Mouse (Mus musculus) limb, embryonic 15.5 days (tissue): Measurements from ENCODE around the gene Ift43. TPM values are rescaled to one million over a fixed set of nuclear protein-coding genes. Genes with fewer than 3 reads are reported as not detected.
A peak's percentile ranks its signal among the peaks of the same experiment; 100 is the strongest.

Source experiments
- ATAC-seq: fragments of 200-750 bp; cut with Nextera tagmentation; 2 replicates; pipeline ENCODE4 v1.8.0; 2017; ENCODE audit warnings: low read depth, moderate TSS enrichment; ENCODE audit not compliant: insufficient number of reproducible peaks, low FRiP score, low TSS enrichment
- H3K27ac ChIP-seq: fragments of 300-500 bp; sonication (generic); 2 replicates; pipeline ENCODE4 v1.5.1; 2015; ENCODE audit warnings: moderate library complexity, mild to moderate bottlenecking, inconsistent platforms
- H3K27me3 ChIP-seq: fragments of 300-500 bp; sonication (generic); 2 replicates; pipeline ENCODE4 v1.6.1; 2015; ENCODE audit warnings: inconsistent platforms
- H3K36me3 ChIP-seq: fragments of 300-500 bp; sonication (generic); 2 replicates; pipeline ENCODE4 v1.6.1; 2015; ENCODE audit warnings: inconsistent platforms
- H3K4me1 ChIP-seq: fragments of 300-500 bp; sonication (generic); 2 replicates; pipeline ENCODE4 v1.6.1; 2015; ENCODE audit warnings: inconsistent platforms
- H3K4me2 ChIP-seq: fragments of 300-500 bp; sonication (generic); 2 replicates; pipeline ENCODE4 v1.6.1; 2015; ENCODE audit warnings: mild to moderate bottlenecking, inconsistent platforms
- H3K4me3 ChIP-seq: fragments of 300-500 bp; sonication (generic); 2 replicates; pipeline ENCODE4 v1.5.1; 2015; ENCODE audit warnings: mild to moderate bottlenecking, inconsistent platforms
- H3K9ac ChIP-seq: fragments of 300-500 bp; sonication (generic); 2 replicates; pipeline ENCODE4 v1.6.1; 2015; ENCODE audit warnings: inconsistent platforms
- H3K9me3 ChIP-seq: fragments of 300-500 bp; sonication (generic); 2 replicates; pipeline ENCODE4 v1.6.1; 2016; ENCODE audit warnings: inconsistent platforms
- WGBS: fragments of 180-500 bp; shearing (Covaris S2); methylation state at CpG from one replicate; pipeline ENCODE4 v1.1.7; 2015; 5-methylcytosine and 5-hydroxymethylcytosine counted together
- polyA plus RNA-seq: library from polyadenylated mRNA; unstranded; fragments of >200 nt; fragmentation: Nextera tagmentation; extraction: Ambion mirVana; gene quantifications from 2 replicates; pipeline ENCODE4 v1.2.1, GENCODE M21; 2015

The Ift43 gene
- polyA plus RNA-seq, 1 experiment from 2014 or later, result 78.3 TPM

- Histone ChIP-seq H3K9ac (no peak overlapping the region), H3K4me1 (no peaks in the 10 kb centered on the region), H3K4me2 (no peak overlapping the region), H3K4me3 (no peak overlapping the region), H3K9me3 (no peaks in the 10 kb centered on the region), H3K27ac (no peak overlapping the region), H3K36me3 (peaks cover 56% of the 10 kb centered on the region), H3K27me3 (no peaks in the 10 kb centered on the region)
- ATAC-seq, result no peak
- 88% methylated on average over 8 of the region's 8 CpGs for WGBS
Observed at GRCm38 (mm10) chr12:86056976-86057375, 25.4 kb upstream of the Ift43 start.

DNA sequence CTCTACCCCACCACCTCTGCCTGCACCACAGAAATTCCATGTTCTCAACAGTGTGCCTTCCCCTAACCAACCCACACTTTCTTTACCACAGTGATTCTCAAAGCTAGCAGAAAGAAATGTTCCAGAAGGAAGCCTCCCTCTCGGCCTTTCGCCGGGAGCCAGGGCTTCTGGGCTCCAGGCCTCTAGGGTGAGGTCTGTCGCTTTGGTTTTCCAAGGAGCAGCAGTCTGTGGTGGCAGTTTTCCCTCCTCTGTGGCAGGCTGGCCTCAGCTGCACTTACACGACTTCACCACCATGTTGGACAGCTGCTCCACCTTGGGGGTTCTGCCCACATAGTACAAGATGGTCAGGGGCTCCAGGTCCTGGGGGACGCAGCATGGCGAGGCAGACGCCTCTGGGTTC, 24.8 kb upstream of the Ift43 start:
- H3K4me2 ChIP-seq, result no peak overlapping the region
- no peak overlapping the region for H3K27ac ChIP-seq
- H3K4me3 ChIP-seq, result no peak overlapping the region
- H3K27me3 ChIP-seq, result no peaks in the 10 kb centered on the region
- H3K9me3 ChIP-seq, result no peaks in the 10 kb centered on the region
- H3K36me3 ChIP-seq, result peaks cover 62% of the 10 kb centered on the region
- WGBS, result 86% methylated on average over 8 of the region's 8 CpGs
- no peak overlapping the region for H3K9ac ChIP-seq
- ATAC-seq, result 0 out of 2 replicates have a peak, but pooled peaks have one; percentile 36
- no peaks in the 10 kb centered on the region for H3K4me1 ChIP-seq

DNA sequence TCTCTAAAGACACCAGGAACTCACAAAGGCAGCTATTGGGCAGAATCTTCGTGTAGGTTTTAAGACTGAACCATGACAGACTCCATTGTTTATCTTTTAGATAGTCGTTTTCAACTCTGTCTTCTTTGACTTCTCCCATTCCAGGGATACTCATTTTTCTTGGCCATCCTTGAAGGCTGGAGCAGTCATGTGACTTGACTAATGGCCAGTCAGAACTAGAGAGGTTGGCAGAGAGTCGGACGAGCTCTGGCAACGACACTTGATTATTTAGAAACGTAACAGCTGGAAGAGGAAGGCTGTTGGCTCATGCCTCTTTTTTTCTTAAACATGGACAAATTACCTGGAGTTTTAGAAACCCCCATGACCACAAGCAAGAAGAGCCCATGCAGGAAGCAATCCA, 23.0 kb upstream of the Ift43 start:
- Histone ChIP-seq H3K4me3 (no peak overlapping the region), H3K4me2 (no peak overlapping the region), H3K4me1 (no peaks in the 10 kb centered on the region), H3K27me3 (no peaks in the 10 kb centered on the region), H3K36me3 (peaks cover 80% of the 10 kb centered on the region), H3K9ac (no peak overlapping the region), H3K9me3 (no peaks in the 10 kb centered on the region; the same call in 1 of the 2 replicates), H3K27ac (no peak overlapping the region)
- 75% methylated on average over 6 of the region's 6 CpGs for WGBS
- no peak for ATAC-seq

DNA sequence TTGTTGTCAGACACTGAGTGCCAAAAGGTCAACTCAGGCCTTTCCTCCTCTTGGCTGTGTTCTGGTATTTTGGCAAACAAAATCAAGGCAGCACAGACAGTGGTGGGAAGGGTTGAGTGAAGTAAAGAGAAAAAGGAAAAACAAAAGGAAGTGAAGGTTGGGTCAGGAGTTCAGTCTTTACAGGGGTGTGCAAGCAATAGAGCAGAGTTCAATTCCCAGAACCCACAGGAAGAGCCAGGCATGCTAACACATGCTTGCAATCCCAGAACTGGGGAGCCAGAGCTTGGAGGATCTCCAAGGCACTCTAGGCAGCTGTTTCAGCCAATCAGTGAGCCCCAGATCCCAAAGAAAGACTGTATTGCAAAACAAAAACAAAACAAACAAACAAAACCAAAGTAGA, 17.5 kb upstream of the Ift43 start:
- Histone ChIP-seq H3K27me3 (no peaks in the 10 kb centered on the region), H3K4me2 (no peak overlapping the region), H3K36me3 (peaks cover 88% of the 10 kb centered on the region), H3K9me3 (no peaks in the 10 kb centered on the region; the same call in 1 of the 2 replicates), H3K27ac (no peak overlapping the region), H3K4me3 (no peak overlapping the region), H3K9ac (no peak overlapping the region), H3K4me1 (no peaks in the 10 kb centered on the region)
- ATAC-seq, result no peak

- Histone ChIP-seq H3K9me3 (no peaks in the 10 kb centered on the region), H3K36me3 (peaks cover 65% of the 10 kb centered on the region), H3K27me3 (no peaks in the 10 kb centered on the region), H3K9ac (no peak overlapping the region), H3K4me1 (peaks cover 25% of the 10 kb centered on the region), H3K27ac (no peak overlapping the region), H3K4me3 (no peak overlapping the region), H3K4me2 (no peak overlapping the region)
- WGBS, result 71% methylated on average over 6 of the region's 6 CpGs
- no peak for ATAC-seq
Observed at GRCm38 (mm10) chr12:86071432-86071831, 10.9 kb upstream of the Ift43 start.

- Histone ChIP-seq H3K4me1 (peaks cover 38% of the 10 kb centered on the region), H3K9ac (no peak overlapping the region), H3K4me2 (0 out of 2 replicates have a peak overlapping the region, but pooled peaks have one; percentile 5), H3K27me3 (no peaks in the 10 kb centered on the region), H3K36me3 (peaks cover 32% of the 10 kb centered on the region), H3K4me3 (peak overlapping the region; percentile 57; the same call in 1 of the 2 replicates), H3K27ac (no peak overlapping the region), H3K9me3 (no peaks in the 10 kb centered on the region)
- 86% methylated on average over 12 of the region's 12 CpGs for WGBS
- no peak for ATAC-seq
Observed at GRCm38 (mm10) chr12:86074681-86075080, 7.7 kb upstream of the Ift43 start.

GRCm38 (mm10) chr12:86075358-86075757, 7.0 kb upstream of the Ift43 start:
- Histone ChIP-seq H3K36me3 (peaks cover 26% of the 10 kb centered on the region), H3K4me2 (peak overlapping the region; percentile 80), H3K9ac (no peak overlapping the region), H3K27ac (no peak overlapping the region), H3K4me1 (peaks cover 40% of the 10 kb centered on the region), H3K4me3 (peak overlapping the region; percentile 57), H3K27me3 (no peaks in the 10 kb centered on the region), H3K9me3 (no peaks in the 10 kb centered on the region)
- ATAC-seq, result no peak
- 81% methylated on average over 7 of the region's 7 CpGs for WGBS

- Histone ChIP-seq H3K4me2 (peak overlapping the region; percentile 80), H3K9me3 (no peaks in the 10 kb centered on the region), H3K4me1 (peaks cover 40% of the 10 kb centered on the region), H3K4me3 (peak overlapping the region; percentile 57), H3K36me3 (peaks cover 22% of the 10 kb centered on the region), H3K27me3 (no peaks in the 10 kb centered on the region), H3K9ac (peak overlapping the region; percentile 58; the same call in 1 of the 2 replicates), H3K27ac (peak overlapping the region; percentile 100)
- 4% methylated on average over 13 of the region's 13 CpGs for WGBS
- no peak for ATAC-seq
Observed at GRCm38 (mm10) chr12:86076321-86076901, 5.9 kb upstream of the Ift43 start.

DNA sequence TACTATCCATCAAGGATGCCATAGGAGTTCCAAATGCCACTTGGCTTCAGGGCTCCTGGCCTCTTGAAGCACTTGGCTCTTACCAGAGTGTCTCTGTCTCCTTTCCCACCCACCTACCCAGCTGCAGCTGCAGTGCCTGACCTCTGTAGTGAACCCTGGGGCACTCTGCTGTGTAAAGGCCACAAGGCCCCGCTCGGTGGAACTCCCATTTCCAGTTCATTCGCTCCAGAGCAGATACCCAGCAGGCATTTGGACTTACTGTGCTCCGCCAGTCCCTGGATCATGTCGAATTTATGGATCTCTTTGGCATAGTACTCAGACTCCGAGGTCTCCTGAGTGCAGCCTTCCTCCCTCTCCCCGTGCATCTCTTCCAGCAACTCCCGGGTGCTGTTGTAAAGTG, 5.0 kb upstream of the Ift43 start:
- peaks cover 40% of the 10 kb centered on the region for H3K4me1 ChIP-seq
- 13% methylated on average over 8 of the region's 8 CpGs for WGBS
- no peak for ATAC-seq
- peak overlapping the region; percentile 80 for H3K4me2 ChIP-seq
- no peaks in the 10 kb centered on the region for H3K9me3 ChIP-seq
- H3K36me3 ChIP-seq, result peaks cover 12% of the 10 kb centered on the region
- H3K27ac ChIP-seq, result peak overlapping the region; percentile 100
- H3K9ac ChIP-seq, result peak overlapping the region; percentile 58
- H3K4me3 ChIP-seq, result peak overlapping the region; percentile 57
- no peaks in the 10 kb centered on the region for H3K27me3 ChIP-seq

GRCm38 (mm10) chr12:86077736-86078135, 4.6 kb upstream of the Ift43 start:
- H3K27me3 ChIP-seq, result no peaks in the 10 kb centered on the region
- ATAC-seq, result no peak
- H3K4me3 ChIP-seq, result peak overlapping the region; percentile 57
- H3K4me2 ChIP-seq, result peak overlapping the region; percentile 80
- H3K27ac ChIP-seq, result peak overlapping the region; percentile 100
- H3K36me3 ChIP-seq, result peaks cover 10% of the 10 kb centered on the region
- peaks cover 41% of the 10 kb centered on the region for H3K4me1 ChIP-seq
- H3K9ac ChIP-seq, result peak overlapping the region; percentile 58
- H3K9me3 ChIP-seq, result no peaks in the 10 kb centered on the region
- WGBS, result 12% methylated on average over 11 of the region's 11 CpGs

GRCm38 (mm10) chr12:86078176-86078552, 4.2 kb upstream of the Ift43 start:
- peaks cover 10% of the 10 kb centered on the region for H3K36me3 ChIP-seq
- WGBS, result 5% methylated on average over 9 of the region's 9 CpGs
- no peak for ATAC-seq

DNA sequence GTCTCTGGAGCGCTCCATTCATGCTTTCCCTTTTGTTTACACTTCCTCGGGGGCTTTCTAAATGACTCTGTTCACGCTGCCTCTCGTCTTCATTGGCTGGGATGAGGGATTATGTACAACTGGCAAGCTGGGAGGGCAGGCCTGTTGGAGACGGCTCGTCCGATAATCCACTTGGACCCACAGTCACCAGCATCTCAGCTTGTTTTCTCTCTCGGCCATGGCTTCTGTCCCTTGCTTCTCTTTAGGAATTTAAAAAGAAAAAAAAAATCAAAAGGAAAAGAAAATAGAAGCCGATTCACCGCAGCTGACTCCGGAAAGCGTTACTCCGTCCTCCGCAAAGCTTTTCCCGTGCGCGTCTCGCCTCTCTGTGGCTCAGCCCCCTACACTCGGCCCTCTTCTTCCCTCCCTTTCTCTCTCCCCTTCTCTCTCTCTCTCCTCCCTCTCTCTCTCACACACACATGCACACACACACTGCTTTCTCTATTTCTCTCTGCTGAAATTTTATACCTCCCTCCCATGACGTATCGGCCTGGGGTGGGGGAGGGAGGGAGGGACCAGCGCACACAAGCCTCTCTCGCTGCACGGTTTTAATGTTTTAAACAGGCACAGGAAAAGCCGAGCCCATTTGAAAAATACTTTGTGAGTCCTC, 3.7 kb upstream of the Ift43 start, which contains the start of gene Tgfb3:
Gene Tgfb3, minus strand, starts transcription at position 489 of the 649 bp plus-strand sequence.
- under 1% methylated on average over 25 of the region's 25 CpGs for WGBS
- no peaks in the 10 kb centered on the region for H3K9me3 ChIP-seq
- H3K4me1 ChIP-seq, result peaks cover 47% of the 10 kb centered on the region
- peak within 1 kb of the TSS; percentile 80 for H3K4me2 ChIP-seq
- H3K4me3 ChIP-seq, result peak within 1 kb of the TSS; percentile 57
- peak within 1 kb of the TSS; percentile 100 for H3K27ac ChIP-seq
- peak; percentile 89 for ATAC-seq
- peak within 1 kb of the TSS; percentile 59 for H3K9ac ChIP-seq
- H3K36me3 ChIP-seq, result peaks cover 7% of the 10 kb centered on the region; the same call in 1 of the 2 replicates
- no peaks in the 10 kb centered on the region for H3K27me3 ChIP-seq

More at GRCm38 (mm10) chr12:86078176-86078552, 4.2 kb upstream of the Ift43 start:
- H3K4me3 ChIP-seq, result peak overlapping the region; percentile 57
- H3K27me3 ChIP-seq, result no peaks in the 10 kb centered on the region
- no peaks in the 10 kb centered on the region for H3K9me3 ChIP-seq
- H3K4me1 ChIP-seq, result peaks cover 45% of the 10 kb centered on the region
- H3K27ac ChIP-seq, result peak overlapping the region; percentile 100
- peak overlapping the region; percentile 58 for H3K9ac ChIP-seq
- H3K4me2 ChIP-seq, result peak overlapping the region; percentile 80
